In the genomic region with DNA sequence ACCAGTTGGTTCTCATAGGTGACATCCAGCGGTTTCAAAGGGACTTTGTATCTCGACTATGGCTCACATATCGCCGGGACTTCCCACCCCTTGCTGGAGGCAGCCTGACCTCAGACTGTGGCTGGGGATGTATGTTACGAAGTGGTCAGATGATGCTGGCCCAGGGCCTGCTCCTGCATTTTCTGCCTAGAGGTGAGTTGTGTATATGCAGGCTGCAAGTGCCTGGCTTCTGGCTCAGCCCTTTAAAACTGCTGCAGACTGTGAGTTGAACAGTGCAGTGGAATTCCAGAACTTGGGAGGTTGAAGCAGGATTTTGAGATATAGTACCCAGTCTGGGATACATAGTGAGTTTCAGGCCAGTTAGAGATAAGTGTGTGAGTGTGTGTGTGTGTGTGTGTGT, we compare ENCODE assay signal across 9 mouse cellular contexts. TPM values are rescaled to one million over a fixed set of nuclear protein-coding genes. Genes with fewer than 3 reads are reported as not detected.
DNase-seq lines count a peak whose midpoint lies in the region; ATAC-seq and TF ChIP-seq lines count a peak whose summit lies in the region.
"Had no signal": no experiment of that assay in that cellular context is flagged by ENCODE, and none has a peak within 500 bp of the region (broad histone marks: within the 10 kb centered on the region; RNA-seq: fewer than 3 reads in every experiment).

No protein-coding gene starts in this region.

- H3K4me2 ChIP-seq in kidney, embryonic 14.5 days (replicated peaks; ENCODE audit: low read depth, low read length), result no peak overlapping the region
- 0 out of 2 replicates have a peak overlapping the region, but pooled peaks have one; percentile 86 for H3K4me2 ChIP-seq in embryonic facial prominence, embryonic 14.5 days (ENCODE audit: low read depth, low read length)
- peak overlapping the region; percentile 70 for H3K4me2 ChIP-seq in midbrain, embryonic 14.5 days (ENCODE audit: low read length)

- no peaks in the 10 kb centered on the region for H3K27me3 ChIP-seq in erythroblast, embryonic 14.5 days (ENCODE audit: control insufficient read depth)
- no peaks in the 10 kb centered on the region for H3K27me3 ChIP-seq in kidney, adult 2 months (replicated peaks; ENCODE audit: control insufficient read depth, insufficient read depth, low read length)
- no peaks in the 10 kb centered on the region for H3K27me3 ChIP-seq in kidney, embryonic 14.5 days (ENCODE audit: control insufficient read depth, insufficient read depth, low read length)
- no peaks in the 10 kb centered on the region for H3K27me3 ChIP-seq in embryonic facial prominence, embryonic 14.5 days (replicated peaks; ENCODE audit: control insufficient read depth, insufficient read depth, low read length)
- H3K27me3 ChIP-seq in midbrain, embryonic 14.5 days (ENCODE audit: control insufficient read depth, insufficient read depth, low read length), result no peaks in the 10 kb centered on the region

- TF ChIP-seq POLR2A in kidney, adult 2 months (IDR thresholded peaks at IDR 0.05; ENCODE audit: low read depth, low read length), result no peak

- peaks cover 64% of the 10 kb centered on the region for H3K36me3 ChIP-seq in erythroblast, embryonic 14.5 days (ENCODE audit: control insufficient read depth)
- peaks cover 5% of the 10 kb centered on the region for H3K36me3 ChIP-seq in kidney, adult 2 months (ENCODE audit: control insufficient read depth, insufficient read depth, low read length)
- peaks cover 46% of the 10 kb centered on the region for H3K36me3 ChIP-seq in kidney, embryonic 14.5 days (ENCODE audit: control insufficient read depth, insufficient read depth, low read length)
- H3K36me3 ChIP-seq in embryonic facial prominence, embryonic 14.5 days (ENCODE audit: control insufficient read depth, insufficient read depth, low read length), result peaks cover 48% of the 10 kb centered on the region
- H3K36me3 ChIP-seq in midbrain, embryonic 14.5 days (ENCODE audit: control insufficient read depth, insufficient read depth, low read length), result peaks cover 46% of the 10 kb centered on the region

- WGBS in kidney, adult 2 months, result 68% methylated on average over 5 of the region's 5 CpGs
- WGBS in kidney, embryonic 14.5 days, result 84% methylated on average over 5 of the region's 5 CpGs
- 95% methylated on average over 5 of the region's 5 CpGs for WGBS in embryonic facial prominence, embryonic 14.5 days
- WGBS in midbrain, embryonic 14.5 days, result 96% methylated on average over 5 of the region's 5 CpGs

- H3K27ac ChIP-seq in kidney, adult 2 months (ENCODE audit: insufficient read depth, low read depth, low read length), result no peak overlapping the region
- no peak overlapping the region for H3K27ac ChIP-seq in kidney, embryonic 14.5 days (ENCODE audit: low read depth, low read length)
- no peak overlapping the region for H3K27ac ChIP-seq in embryonic facial prominence, embryonic 14.5 days (replicated peaks; ENCODE audit: low read depth, low read length)
- H3K27ac ChIP-seq in midbrain, embryonic 14.5 days (replicated peaks; ENCODE audit: low read depth, low read length), result no peak overlapping the region

- DNase-seq in kidney, adult 2 months, result no peak
- no peak for DNase-seq in embryonic facial prominence, embryonic 14.5 days (ENCODE audit: low spot score)
- no peak for DNase-seq in midbrain, embryonic 14.5 days
- DNase-seq in adrenal gland, postnatal 25 days, result no peak
- DNase-seq: kidney, adult 8-10 months had no signal

- H3K9ac ChIP-seq in kidney, embryonic 14.5 days (ENCODE audit: low read depth, low read length), result no peak overlapping the region
- H3K9ac ChIP-seq in embryonic facial prominence, embryonic 14.5 days (ENCODE audit: low read depth, low read length), result no peak overlapping the region
- H3K9ac ChIP-seq in midbrain, embryonic 14.5 days (replicated peaks; ENCODE audit: low read length), result 0 out of 2 replicates have a peak overlapping the region, but pooled peaks have one; percentile 20

- H3K9me3 ChIP-seq in erythroblast, embryonic 14.5 days (ENCODE audit: control insufficient read depth, low read length), result no peaks in the 10 kb centered on the region
- H3K9me3 ChIP-seq in kidney, embryonic 14.5 days (ENCODE audit: control insufficient read depth, low read length), result no peaks in the 10 kb centered on the region
- no peaks in the 10 kb centered on the region for H3K9me3 ChIP-seq in embryonic facial prominence, embryonic 14.5 days (ENCODE audit: control insufficient read depth, low read length)
- no peaks in the 10 kb centered on the region for H3K9me3 ChIP-seq in midbrain, embryonic 14.5 days (ENCODE audit: control insufficient read depth, low read length)

- peak overlapping the region; percentile 87 for H3K4me3 ChIP-seq in erythroblast, embryonic 14.5 days (replicated peaks)
- H3K4me3 ChIP-seq in kidney, adult 2 months (ENCODE audit: insufficient read depth, low read depth, low read length), result 0 out of 2 replicates have a peak overlapping the region, but pooled peaks have one; percentile 1
- H3K4me3 ChIP-seq in kidney, embryonic 14.5 days (ENCODE audit: low read length), result no peak overlapping the region
- H3K4me3 ChIP-seq in embryonic facial prominence, embryonic 14.5 days (ENCODE audit: low read depth, low read length), result no peak overlapping the region
- no peak overlapping the region for H3K4me3 ChIP-seq in midbrain, embryonic 14.5 days (replicated peaks; ENCODE audit: low read depth, low read length)

- no peak for ATAC-seq in erythroblast, adult 5-6 weeks (replicated peaks; ENCODE audit: low FRiP score, poor library complexity, severe bottlenecking)
- ATAC-seq in kidney, embryonic 14.5 days (ENCODE audit: low FRiP score, low TSS enrichment), result no peak
- ATAC-seq in embryonic facial prominence, embryonic 14.5 days (ENCODE audit: low read depth), result no peak
- ATAC-seq in midbrain, embryonic 14.5 days (ENCODE audit: low FRiP score, low TSS enrichment), result no peak
- no peak for ATAC-seq in frontal cortex, adult (ENCODE audit: low TSS enrichment)

- H3K4me1 ChIP-seq in erythroblast, embryonic 14.5 days (ENCODE audit: control insufficient read depth), result peaks cover 71% of the 10 kb centered on the region
- peaks cover 9% of the 10 kb centered on the region; the same call in 1 of the 2 replicates for H3K4me1 ChIP-seq in kidney, adult 2 months (ENCODE audit: control insufficient read depth, insufficient read depth, low read length)
- H3K4me1 ChIP-seq in kidney, embryonic 14.5 days (ENCODE audit: control insufficient read depth, insufficient read depth, low read length), result peaks cover 18% of the 10 kb centered on the region
- peaks cover 14% of the 10 kb centered on the region for H3K4me1 ChIP-seq in embryonic facial prominence, embryonic 14.5 days (ENCODE audit: control insufficient read depth, insufficient read depth, low read length)
- H3K4me1 ChIP-seq in midbrain, embryonic 14.5 days (ENCODE audit: control insufficient read depth, insufficient read depth, low read length), result peaks cover 16% of the 10 kb centered on the region

- TF ChIP-seq CTCF in kidney, adult 2 months (conservative IDR thresholded peaks at IDR 0.05; ENCODE audit: insufficient read depth, insufficient read length, low read depth, low read length), result no peak

RNA-seq across cellular contexts. Expression of gene Atg4d, which starts 1.8 kb away (rescaled TPM):
- polyA plus RNA-seq in erythroblast, embryonic 14.5 days (2012), result 25.4 and 30.2 TPM in 2 replicates
- 11.9 TPM in 2 replicates for total RNA-seq in erythroblast, adult 5-6 weeks (2015; ENCODE audit: low replicate concordance)
- total RNA-seq in erythroblast, adult 5-6 weeks (2017; ENCODE audit: low replicate concordance), result 31.9 and 59.8 TPM in 2 replicates
- 67.0 and 71.9 TPM in 2 replicates for polyA plus RNA-seq in kidney, adult 2 months (2012; rRNA removed)
- 35.5 and 43.7 TPM in 2 replicates for polyA plus RNA-seq in kidney, embryonic 14.5 days (2014; fragmentation: Nextera tagmentation; extraction: Ambion mirVana)
- 26.3 and 35.5 TPM in 2 replicates for polyA plus RNA-seq in embryonic facial prominence, embryonic 14.5 days (2014; fragmentation: Nextera tagmentation; extraction: Ambion mirVana)
- polyA plus RNA-seq in midbrain, embryonic 14.5 days (2014; fragmentation: Nextera tagmentation; extraction: Ambion mirVana), result 44.6 and 44.7 TPM in 2 replicates
- 37.5 and 42.2 TPM in 2 replicates for total RNA-seq in adrenal gland, postnatal 25 days (2021)

RNA-seq across cellular contexts. Expression of gene S1pr5, which starts 18.6 kb away (rescaled TPM):
- polyA plus RNA-seq in erythroblast, embryonic 14.5 days (2012), result not detected in 2 replicates
- 1.7 TPM in 1 of 2 replicates, not detected in the other for total RNA-seq in erythroblast, adult 5-6 weeks (2015; ENCODE audit: low replicate concordance)
- total RNA-seq in erythroblast, adult 5-6 weeks (2017; ENCODE audit: low replicate concordance), result 1.1 and 3.2 TPM in 2 replicates
- polyA plus RNA-seq in kidney, adult 2 months (2012; rRNA removed), result 0.38 and 0.39 TPM in 2 replicates
- 0.07 and 0.19 TPM in 2 replicates for polyA plus RNA-seq in kidney, embryonic 14.5 days (2014; fragmentation: Nextera tagmentation; extraction: Ambion mirVana)
- polyA plus RNA-seq in embryonic facial prominence, embryonic 14.5 days (2014; fragmentation: Nextera tagmentation; extraction: Ambion mirVana), result 0.96 and 1.3 TPM in 2 replicates
- 2.3 and 2.8 TPM in 2 replicates for polyA plus RNA-seq in midbrain, embryonic 14.5 days (2014; fragmentation: Nextera tagmentation; extraction: Ambion mirVana)
- 0.88 and 1.3 TPM in 2 replicates for total RNA-seq in adrenal gland, postnatal 25 days (2021)

RNA-seq across cellular contexts. Expression of gene Kri1, which starts 20.9 kb away (rescaled TPM):
- polyA plus RNA-seq in erythroblast, embryonic 14.5 days (2012), result 3.5 and 4.6 TPM in 2 replicates
- total RNA-seq in erythroblast, adult 5-6 weeks (2015; ENCODE audit: low replicate concordance), result 14.0 and 26.7 TPM in 2 replicates
- 16.7 and 22.3 TPM in 2 replicates for total RNA-seq in erythroblast, adult 5-6 weeks (2017; ENCODE audit: low replicate concordance)
- 14.2 and 15.9 TPM in 2 replicates for polyA plus RNA-seq in kidney, adult 2 months (2012; rRNA removed)
- 15.3 and 18.6 TPM in 2 replicates for polyA plus RNA-seq in kidney, embryonic 14.5 days (2014; fragmentation: Nextera tagmentation; extraction: Ambion mirVana)
- 11.0 and 14.4 TPM in 2 replicates for polyA plus RNA-seq in embryonic facial prominence, embryonic 14.5 days (2014; fragmentation: Nextera tagmentation; extraction: Ambion mirVana)
- polyA plus RNA-seq in midbrain, embryonic 14.5 days (2014; fragmentation: Nextera tagmentation; extraction: Ambion mirVana), result 12.9 and 16.9 TPM in 2 replicates
- total RNA-seq in adrenal gland, postnatal 25 days (2021), result 34.7 and 48.1 TPM in 2 replicates

RNA-seq across cellular contexts. Expression of gene Cdkn2d, which starts 24.3 kb away (rescaled TPM):
- 36.6 and 42.6 TPM in 2 replicates for polyA plus RNA-seq in erythroblast, embryonic 14.5 days (2012)
- total RNA-seq in erythroblast, adult 5-6 weeks (2015; ENCODE audit: low replicate concordance), result 29.4 and 40.1 TPM in 2 replicates
- 15.9 and 25.5 TPM in 2 replicates for total RNA-seq in erythroblast, adult 5-6 weeks (2017; ENCODE audit: low replicate concordance)
- 20.2 and 24.1 TPM in 2 replicates for polyA plus RNA-seq in kidney, adult 2 months (2012; rRNA removed)
- 45.3 and 56.2 TPM in 2 replicates for polyA plus RNA-seq in kidney, embryonic 14.5 days (2014; fragmentation: Nextera tagmentation; extraction: Ambion mirVana)
- 57.2 and 57.7 TPM in 2 replicates for polyA plus RNA-seq in embryonic facial prominence, embryonic 14.5 days (2014; fragmentation: Nextera tagmentation; extraction: Ambion mirVana)
- 84.9 and 95.7 TPM in 2 replicates for polyA plus RNA-seq in midbrain, embryonic 14.5 days (2014; fragmentation: Nextera tagmentation; extraction: Ambion mirVana)
- total RNA-seq in adrenal gland, postnatal 25 days (2021), result 13.5 and 19.9 TPM in 2 replicates

RNA-seq across cellular contexts. Expression of gene Keap1, which starts 27.7 kb away (rescaled TPM):
- polyA plus RNA-seq in erythroblast, embryonic 14.5 days (2012), result 4.2 and 5.2 TPM in 2 replicates
- 4.6 and 6.9 TPM in 2 replicates for total RNA-seq in erythroblast, adult 5-6 weeks (2015; ENCODE audit: low replicate concordance)
- total RNA-seq in erythroblast, adult 5-6 weeks (2017; ENCODE audit: low replicate concordance), result 6.8 and 8.9 TPM in 2 replicates
- polyA plus RNA-seq in kidney, adult 2 months (2012; rRNA removed), result 42.8 and 52.4 TPM in 2 replicates
- polyA plus RNA-seq in kidney, embryonic 14.5 days (2014; fragmentation: Nextera tagmentation; extraction: Ambion mirVana), result 26.8 and 34.2 TPM in 2 replicates
- polyA plus RNA-seq in embryonic facial prominence, embryonic 14.5 days (2014; fragmentation: Nextera tagmentation; extraction: Ambion mirVana), result 43.0 and 49.6 TPM in 2 replicates
- 40.3 and 53.7 TPM in 2 replicates for polyA plus RNA-seq in midbrain, embryonic 14.5 days (2014; fragmentation: Nextera tagmentation; extraction: Ambion mirVana)
- 50.8 and 51.5 TPM in 2 replicates for total RNA-seq in adrenal gland, postnatal 25 days (2021)

Comparison
In these comparisons a context has a peak if more than half of its experiments do, and no peak if none do; other contexts are left out.
1. H3K4me3 ChIP-seq: peak in erythroblast, embryonic 14.5 days (single experiment) and kidney, adult 2 months (single experiment); none in kidney, embryonic 14.5 days (single experiment), embryonic facial prominence, embryonic 14.5 days (single experiment) and midbrain, embryonic 14.5 days (single experiment).